Mouse (Mus musculus): ENCODE data around the gene Gm5426. TPM values are rescaled to one million over a fixed set of nuclear protein-coding genes. Genes with fewer than 3 reads are reported as not detected.
"Not testable (repeated sequence)": the region's sequence is repeated elsewhere in the genome, so short reads cannot be mapped to it uniquely, and the experiment has no call there.

Gene Gm5426
- polyA plus RNA-seq (2015; fragmentation: Nextera tagmentation; extraction: Ambion mirVana): not detected in 2 replicates

- WGBS (ENCODE audit: insufficient replicate concordance): 74% methylated on average over 6 of the region's 6 CpGs
- H3K27me3 ChIP-seq; H3K4me1 ChIP-seq (replicated peaks); H3K27ac ChIP-seq (replicated peaks); H3K4me3 ChIP-seq (replicated peaks); H3K36me3 ChIP-seq (replicated peaks); ATAC-seq (ENCODE audit: insufficient read depth); H3K4me2 ChIP-seq; H3K9ac ChIP-seq; H3K9me3 ChIP-seq (replicated peaks): not testable (repeated sequence)
Measured at GRCm38 (mm10) chr10:96136451-96136850, at the start of gene Gm5426. Gene Gm5426 (plus strand): TSS chr10:96136603.

- Histone ChIP-seq H3K27ac (replicated peaks) (no peak overlapping the region), H3K9me3 (replicated peaks) (no peaks in the 10 kb centered on the region), H3K4me2 (no peak overlapping the region), H3K36me3 (replicated peaks) (no peaks in the 10 kb centered on the region), H3K9ac (no peak overlapping the region), H3K4me1 (replicated peaks) (no peaks in the 10 kb centered on the region), H3K27me3 (no peaks in the 10 kb centered on the region), H3K4me3 (replicated peaks) (no peak overlapping the region)
- ATAC-seq (ENCODE audit: insufficient read depth): no peak
- 52% methylated on average over 1 of the region's 1 CpGs for WGBS (ENCODE audit: insufficient replicate concordance)
Measured at GRCm38 (mm10) chr10:96089744-96090143, 46.7 kb upstream of the Gm5426 start.

- H3K4me3 ChIP-seq (replicated peaks): no peak overlapping the region
- no peaks in the 10 kb centered on the region for H3K4me1 ChIP-seq (replicated peaks)
- H3K27ac ChIP-seq (replicated peaks): no peak overlapping the region
- no peaks in the 10 kb centered on the region for H3K9me3 ChIP-seq (replicated peaks)
- H3K9ac ChIP-seq: no peak overlapping the region
- H3K36me3 ChIP-seq (replicated peaks): no peaks in the 10 kb centered on the region
- ATAC-seq (ENCODE audit: insufficient read depth): no peak
- 56% methylated on average over 3 of the region's 3 CpGs for WGBS (ENCODE audit: insufficient replicate concordance)
- H3K4me2 ChIP-seq: no peak overlapping the region
- H3K27me3 ChIP-seq: no peaks in the 10 kb centered on the region
Measured at GRCm38 (mm10) chr10:96090388-96090787, 46.0 kb upstream of the Gm5426 start.

GRCm38 (mm10) chr10:96093890-96094531, 42.4 kb upstream of the Gm5426 start:
- H3K27me3 ChIP-seq: no peaks in the 10 kb centered on the region
- no peak overlapping the region for H3K4me2 ChIP-seq
- H3K36me3 ChIP-seq (replicated peaks): no peaks in the 10 kb centered on the region
- no peak overlapping the region for H3K27ac ChIP-seq (replicated peaks)
- no peak for ATAC-seq (ENCODE audit: insufficient read depth)
- H3K4me1 ChIP-seq (replicated peaks): no peaks in the 10 kb centered on the region
- H3K9me3 ChIP-seq (replicated peaks): no peaks in the 10 kb centered on the region
- 24% methylated on average over 2 of the region's 2 CpGs for WGBS (ENCODE audit: insufficient replicate concordance)
- no peak overlapping the region for H3K4me3 ChIP-seq (replicated peaks)
- no peak overlapping the region for H3K9ac ChIP-seq

- ATAC-seq (ENCODE audit: insufficient read depth): no peak
- Histone ChIP-seq H3K27ac (replicated peaks) (no peak overlapping the region), H3K4me2 (no peak overlapping the region), H3K9ac (no peak overlapping the region), H3K4me1 (replicated peaks) (no peaks in the 10 kb centered on the region), H3K36me3 (replicated peaks) (no peaks in the 10 kb centered on the region), H3K27me3 (no peaks in the 10 kb centered on the region), H3K4me3 (replicated peaks) (no peak overlapping the region), H3K9me3 (replicated peaks) (no peaks in the 10 kb centered on the region)
- WGBS (ENCODE audit: insufficient replicate concordance): 58% methylated on average over 2 of the region's 2 CpGs
Measured at GRCm38 (mm10) chr10:96094559-96094958, 41.8 kb upstream of the Gm5426 start.

GRCm38 (mm10) chr10:96096730-96097129, 39.7 kb upstream of the Gm5426 start:
- H3K36me3 ChIP-seq (replicated peaks): no peaks in the 10 kb centered on the region
- no peak overlapping the region for H3K4me3 ChIP-seq (replicated peaks)
- H3K4me1 ChIP-seq (replicated peaks): no peaks in the 10 kb centered on the region
- H3K4me2 ChIP-seq: no peak overlapping the region
- no peak overlapping the region for H3K9ac ChIP-seq
- no peaks in the 10 kb centered on the region for H3K27me3 ChIP-seq
- H3K27ac ChIP-seq (replicated peaks): no peak overlapping the region
- WGBS (ENCODE audit: insufficient replicate concordance): 73% methylated on average over 7 of the region's 7 CpGs
- ATAC-seq (ENCODE audit: insufficient read depth): no peak
- H3K9me3 ChIP-seq (replicated peaks): no peaks in the 10 kb centered on the region

GRCm38 (mm10) chr10:96101035-96101434, 35.4 kb upstream of the Gm5426 start:
- Histone ChIP-seq H3K4me1 (replicated peaks) (0 out of 2 replicates have a peak, but pooled peaks cover 5% of the 10 kb centered on the region), H3K9me3 (replicated peaks) (no peaks in the 10 kb centered on the region), H3K4me2 (no peak overlapping the region), H3K9ac (no peak overlapping the region), H3K27me3 (no peaks in the 10 kb centered on the region), H3K27ac (replicated peaks) (no peak overlapping the region), H3K4me3 (replicated peaks) (no peak overlapping the region), H3K36me3 (replicated peaks) (no peaks in the 10 kb centered on the region)
- WGBS (ENCODE audit: insufficient replicate concordance): 67% methylated on average over 4 of the region's 4 CpGs
- ATAC-seq (ENCODE audit: insufficient read depth): no peak

- Histone ChIP-seq H3K4me1 (replicated peaks) (0 out of 2 replicates have a peak, but pooled peaks cover 5% of the 10 kb centered on the region), H3K27me3 (no peaks in the 10 kb centered on the region), H3K9ac (no peak overlapping the region), H3K9me3 (replicated peaks) (no peaks in the 10 kb centered on the region), H3K27ac (replicated peaks) (no peak overlapping the region), H3K4me2 (0 out of 2 replicates have a peak overlapping the region, but pooled peaks have one; percentile 0), H3K4me3 (replicated peaks) (no peak overlapping the region), H3K36me3 (replicated peaks) (no peaks in the 10 kb centered on the region)
- WGBS (ENCODE audit: insufficient replicate concordance): 24% methylated on average over 3 of the region's 3 CpGs
- ATAC-seq (ENCODE audit: insufficient read depth): no peak
Measured at GRCm38 (mm10) chr10:96104158-96104557, 32.2 kb upstream of the Gm5426 start.

- Histone ChIP-seq H3K9me3 (replicated peaks) (no peaks in the 10 kb centered on the region), H3K9ac (no peak overlapping the region), H3K27ac (replicated peaks) (no peak overlapping the region), H3K36me3 (replicated peaks) (no peaks in the 10 kb centered on the region), H3K27me3 (no peaks in the 10 kb centered on the region), H3K4me3 (replicated peaks) (no peak overlapping the region), H3K4me1 (replicated peaks) (0 out of 2 replicates have a peak, but pooled peaks cover 5% of the 10 kb centered on the region), H3K4me2 (peak overlapping the region; percentile 0; the same call in 1 of the 2 replicates)
- peak; percentile 82 for ATAC-seq (ENCODE audit: insufficient read depth)
- 24% methylated on average over 4 of the region's 4 CpGs for WGBS (ENCODE audit: insufficient replicate concordance)
Measured at GRCm38 (mm10) chr10:96104624-96105023, 31.8 kb upstream of the Gm5426 start.

GRCm38 (mm10) chr10:96105124-96105523, 31.3 kb upstream of the Gm5426 start:
- no peak overlapping the region for H3K9ac ChIP-seq
- H3K9me3 ChIP-seq (replicated peaks): no peaks in the 10 kb centered on the region
- no peaks in the 10 kb centered on the region for H3K27me3 ChIP-seq
- no peaks in the 10 kb centered on the region for H3K36me3 ChIP-seq (replicated peaks)
- 0 out of 2 replicates have a peak, but pooled peaks cover 5% of the 10 kb centered on the region for H3K4me1 ChIP-seq (replicated peaks)
- peak; percentile 49; the same call in 1 of the 2 replicates for ATAC-seq (ENCODE audit: insufficient read depth)
- peak overlapping the region; percentile 0; the same call in 1 of the 2 replicates for H3K4me2 ChIP-seq
- H3K4me3 ChIP-seq (replicated peaks): no peak overlapping the region
- no peak overlapping the region for H3K27ac ChIP-seq (replicated peaks)
- WGBS (ENCODE audit: insufficient replicate concordance): 63% methylated on average over 2 of the region's 2 CpGs

GRCm38 (mm10) chr10:96106972-96107720, 29.3 kb upstream of the Gm5426 start:
- Histone ChIP-seq H3K4me2 (no peak overlapping the region), H3K9ac (no peak overlapping the region), H3K9me3 (replicated peaks) (no peaks in the 10 kb centered on the region), H3K27ac (replicated peaks) (no peak overlapping the region), H3K4me3 (replicated peaks) (no peak overlapping the region), H3K4me1 (replicated peaks) (0 out of 2 replicates have a peak, but pooled peaks cover 5% of the 10 kb centered on the region), H3K36me3 (replicated peaks) (no peaks in the 10 kb centered on the region), H3K27me3 (no peaks in the 10 kb centered on the region)
- no peak for ATAC-seq (ENCODE audit: insufficient read depth)
- 51% methylated on average over 4 of the region's 4 CpGs for WGBS (ENCODE audit: insufficient replicate concordance)
